8 mouse cellular contexts compared by ENCODE assay signal in genomic region chr10:58322361-58323027, GRCm38 (mm10). TPM values are rescaled to one million over a fixed set of nuclear protein-coding genes. Genes with fewer than 3 reads are reported as not detected.
DNase-seq lines count a peak whose midpoint lies in the region; ATAC-seq and TF ChIP-seq lines count a peak whose summit lies in the region.

No protein-coding gene starts in this region.

- ATAC-seq in frontal cortex, adult (ENCODE audit: low TSS enrichment), result peak; percentile 21
- ATAC-seq in liver, embryonic 13.5 days (ENCODE audit: low read depth), result no peak
- no peak for ATAC-seq in erythroid progenitor cell, adult 5-6 weeks (replicated peaks; ENCODE audit: low FRiP score, poor library complexity, severe bottlenecking)

- no peak for TF ChIP-seq CTCF in thymus, adult 2 months (IDR thresholded peaks at IDR 0.05; ENCODE audit: borderline replicate concordance, control insufficient read depth, extremely low read depth, insufficient read depth, low read length, poor library complexity)

- WGBS in thymus, adult 2 months, result 29% methylated on average over 6 of the region's 6 CpGs
- 25% methylated on average over 6 of the region's 6 CpGs for WGBS in liver, embryonic 13.5 days (ENCODE audit: insufficient replicate concordance)

- peak overlapping the region; percentile 69 for H3K9ac ChIP-seq in liver, embryonic 13.5 days

- no peak for DNase-seq in frontal cortex, postnatal 36 days (ENCODE audit: low spot score in 2 of 2)
- no peak for DNase-seq in thymus, adult 2 months
- DNase-seq in thymus, adult 18-20 months, result no peak
- no peak for DNase-seq in liver, embryonic 13.5 days
- DNase-seq in right cerebral cortex, postnatal 36 days (ENCODE audit: low spot score in 2 of 2), result no peak
- no peak for DNase-seq in lung, postnatal 36 days

- H3K4me1 ChIP-seq in thymus, adult 2 months (replicated peaks; ENCODE audit: control insufficient read depth, insufficient read depth, low read length), result peaks cover 6% of the 10 kb centered on the region; the same call in 1 of the 2 replicates
- peaks cover 38% of the 10 kb centered on the region for H3K4me1 ChIP-seq in liver, embryonic 13.5 days (replicated peaks)

- H3K27me3 ChIP-seq in thymus, adult 2 months (ENCODE audit: control insufficient read depth, insufficient read depth, low read length), result no peaks in the 10 kb centered on the region
- H3K27me3 ChIP-seq in liver, embryonic 13.5 days, result no peaks in the 10 kb centered on the region

- no peaks in the 10 kb centered on the region for H3K36me3 ChIP-seq in thymus, adult 2 months (ENCODE audit: control insufficient read depth, insufficient read depth, low read length)
- no peaks in the 10 kb centered on the region for H3K36me3 ChIP-seq in liver, embryonic 13.5 days

- TF ChIP-seq POLR2A in thymus, adult 2 months (IDR thresholded peaks at IDR 0.05; ENCODE audit: control insufficient read depth, extremely low read depth, insufficient read depth, low read length, poor library complexity), result no peak

- H3K4me2 ChIP-seq in liver, embryonic 13.5 days, result peak overlapping the region; percentile 79

- no peak overlapping the region for H3K27ac ChIP-seq in thymus, adult 2 months (ENCODE audit: control insufficient read depth, insufficient read depth, low read length)
- peak overlapping the region; percentile 85 for H3K27ac ChIP-seq in liver, embryonic 13.5 days

- H3K4me3 ChIP-seq in thymus, adult 2 months (ENCODE audit: control insufficient read depth, insufficient read depth, low read length), result peak overlapping the region; percentile 74
- peak overlapping the region; percentile 84 for H3K4me3 ChIP-seq in liver, embryonic 13.5 days (replicated peaks)

- H3K9me3 ChIP-seq in liver, embryonic 13.5 days (replicated peaks), result no peaks in the 10 kb centered on the region; the same call in 1 of the 2 replicates

RNA-seq across cellular contexts. Expression of gene Lims1, which starts 0.8 kb away (rescaled TPM):
- polyA plus RNA-seq in thymus, adult 2 months (2012; rRNA removed), result 30.1 and 38.8 TPM in 2 replicates
- polyA plus RNA-seq in liver, embryonic 13.5 days (2015; fragmentation: Nextera tagmentation; extraction: Ambion mirVana), result 107 and 118 TPM in 2 replicates
- total RNA-seq in erythroid progenitor cell, adult 5-6 weeks (2015; ENCODE audit: low replicate concordance), result 67.8 and 80.5 TPM in 2 replicates
- 37.5 and 42.2 TPM in 2 replicates for total RNA-seq in erythroid progenitor cell, adult 5-6 weeks (2017; ENCODE audit: low replicate concordance)
